Mouse (Mus musculus): ENCODE results near the gene Rad51d. TPM values are rescaled to one million over a fixed set of nuclear protein-coding genes. Genes with fewer than 3 reads are reported as not detected.

The Rad51d gene
- polyA plus RNA-seq, 1 experiment: 9.1 TPM

- H3K27me3 ChIP-seq (ENCODE audit: control insufficient read depth, insufficient read depth, insufficient read length): no peaks in the 10 kb centered on the region
- no peak overlapping the region for H3ac ChIP-seq (ENCODE audit: control insufficient read depth, insufficient read length)
- TF ChIP-seq MAX (IDR thresholded peaks at IDR 0.05; ENCODE audit: low read depth) (no peak), MYOG (IDR thresholded peaks at IDR 0.05; ENCODE audit: control insufficient read depth in 1 of 3, insufficient read depth in 1 of 3, insufficient read length in 2 of 3, low read depth in 2 of 3) (no peak), SRF (IDR thresholded peaks at IDR 0.05; ENCODE audit: control insufficient read depth, insufficient read length, low read depth) (no peak), E2F4 (IDR thresholded peaks at IDR 0.05; ENCODE audit: insufficient read depth) (no peak), CEBPB (IDR thresholded peaks at IDR 0.05; ENCODE audit: insufficient read depth, poor library complexity, severe bottlenecking) (no peak), POLR2AphosphoS2 (IDR thresholded peaks at IDR 0.05; ENCODE audit: insufficient read length, low read depth) (no peak), MYOD1 (IDR thresholded peaks at IDR 0.05; ENCODE audit: control insufficient read depth in 1 of 3, insufficient read length in 2 of 3, low read depth in 2 of 3) (no peak), USF1 (IDR thresholded peaks at IDR 0.05; ENCODE audit: low read depth) (no peak), TCF12 (IDR thresholded peaks at IDR 0.05; ENCODE audit: insufficient read depth, poor library complexity, severe bottlenecking) (no peak)
- no peaks in the 10 kb centered on the region for H3K79me2 ChIP-seq (ENCODE audit: control insufficient read depth, insufficient read depth)
- H3K36me3 ChIP-seq (ENCODE audit: control insufficient read depth, insufficient read depth): no peaks in the 10 kb centered on the region
- H3K4me3 ChIP-seq: no peak overlapping the region
- no peak overlapping the region for H3K4me2 ChIP-seq (ENCODE audit: low read depth)
Measured at GRCm38 (mm10) chr11:82852540-82852939, 37.9 kb downstream of the Rad51d start.

DNA sequence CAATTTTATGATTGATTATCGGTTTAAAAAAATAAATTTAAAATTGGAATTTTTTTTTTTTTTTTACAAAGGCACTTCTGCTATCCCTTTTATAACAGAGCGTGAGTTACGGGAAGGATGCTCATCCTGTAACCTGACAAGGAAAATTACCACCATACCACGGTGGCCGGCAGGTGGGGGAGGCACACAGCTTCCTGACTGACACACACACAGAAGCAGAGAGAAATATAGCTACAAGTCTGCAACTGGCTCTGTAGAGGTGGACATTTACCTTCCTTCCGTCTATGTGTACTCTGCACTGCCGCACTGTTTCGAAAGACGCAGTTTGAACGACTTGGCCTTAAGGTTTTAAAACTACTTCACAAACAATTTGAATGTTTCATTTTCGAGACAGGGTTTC lies 38.3 kb downstream of the Rad51d start:
- Histone ChIP-seq H3ac (ENCODE audit: control insufficient read depth, insufficient read length) (no peak overlapping the region), H3K4me2 (ENCODE audit: low read depth) (no peak overlapping the region), H3K36me3 (ENCODE audit: control insufficient read depth, insufficient read depth) (no peaks in the 10 kb centered on the region), H3K4me3 (no peak overlapping the region), H3K27me3 (ENCODE audit: control insufficient read depth, insufficient read depth, insufficient read length) (no peaks in the 10 kb centered on the region), H3K79me2 (ENCODE audit: control insufficient read depth, insufficient read depth) (no peaks in the 10 kb centered on the region)
- no peak for TF ChIP-seq CEBPB (IDR thresholded peaks at IDR 0.05; ENCODE audit: insufficient read depth, poor library complexity, severe bottlenecking)
- no peak for TF ChIP-seq TCF12 (IDR thresholded peaks at IDR 0.05; ENCODE audit: insufficient read depth, poor library complexity, severe bottlenecking)
- TF ChIP-seq POLR2AphosphoS2 (IDR thresholded peaks at IDR 0.05; ENCODE audit: insufficient read length, low read depth): no peak
- TF ChIP-seq TCF3 (IDR thresholded peaks at IDR 0.05; ENCODE audit: insufficient read length, low read depth): no peak
- TF ChIP-seq MYOG (IDR thresholded peaks at IDR 0.05; ENCODE audit: control insufficient read depth in 1 of 3, insufficient read depth in 1 of 3, insufficient read length in 2 of 3, low read depth in 2 of 3): no peak
- no peak for TF ChIP-seq REST (IDR thresholded peaks at IDR 0.05; ENCODE audit: insufficient read depth, insufficient read length)
- TF ChIP-seq SRF (IDR thresholded peaks at IDR 0.05; ENCODE audit: control insufficient read depth, insufficient read length, low read depth): no peak

DNA sequence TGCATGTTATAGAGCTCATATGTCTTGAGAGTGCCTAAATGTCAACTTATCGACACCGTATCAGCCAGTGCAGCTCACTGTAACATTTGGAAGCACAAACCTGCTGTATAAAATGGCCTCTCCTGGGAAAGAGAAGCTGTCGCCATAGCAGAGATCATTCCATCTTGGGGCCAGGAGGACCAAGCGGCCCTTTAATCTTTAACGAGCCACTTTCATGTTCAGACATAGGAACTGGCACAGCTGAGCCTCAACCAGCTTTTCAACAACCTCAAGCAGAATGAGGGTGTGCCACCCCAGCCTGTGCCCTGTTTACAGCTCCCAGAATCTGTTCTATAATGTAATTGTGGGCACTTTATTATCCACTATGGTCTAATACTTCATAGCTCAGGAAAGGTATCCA lies 40.2 kb downstream of the Rad51d start:
- Histone ChIP-seq H3ac (ENCODE audit: control insufficient read depth, insufficient read length) (no peak overlapping the region), H3K4me2 (ENCODE audit: low read depth) (no peak overlapping the region), H3K27me3 (ENCODE audit: control insufficient read depth, insufficient read depth, insufficient read length) (no peaks in the 10 kb centered on the region), H3K79me2 (ENCODE audit: control insufficient read depth, insufficient read depth) (no peaks in the 10 kb centered on the region), H3K36me3 (ENCODE audit: control insufficient read depth, insufficient read depth) (no peaks in the 10 kb centered on the region), H3K4me3 (no peak overlapping the region)
- no peak for TF ChIP-seq E2F4 (IDR thresholded peaks at IDR 0.05; ENCODE audit: insufficient read depth)
- no peak for TF ChIP-seq TCF12 (IDR thresholded peaks at IDR 0.05; ENCODE audit: insufficient read depth, poor library complexity, severe bottlenecking)
- TF ChIP-seq TCF3 (IDR thresholded peaks at IDR 0.05; ENCODE audit: insufficient read length, low read depth): no peak

DNA sequence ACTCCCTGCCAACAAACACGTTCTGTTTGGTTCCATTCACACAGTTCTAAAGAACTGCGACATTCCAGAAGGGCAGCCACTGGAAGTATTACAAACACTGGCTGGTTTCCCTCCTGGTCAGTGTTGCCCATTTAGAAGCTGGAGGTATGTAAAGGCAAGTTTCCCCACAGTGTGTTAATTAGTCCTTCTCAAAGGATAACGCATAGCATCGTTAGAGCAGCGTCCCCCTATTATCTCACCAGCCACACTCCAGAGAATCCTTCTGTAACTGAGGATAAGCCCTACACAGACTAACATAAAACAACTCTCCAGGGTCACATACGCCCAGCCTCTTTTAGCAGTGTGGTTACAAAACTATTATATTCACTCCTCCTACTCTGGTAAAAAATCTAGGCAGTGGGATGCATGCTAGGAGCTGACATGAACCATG lies 42.8 kb downstream of the Rad51d start:
- H3K4me2 ChIP-seq (ENCODE audit: low read depth): no peak overlapping the region
- no peaks in the 10 kb centered on the region for H3K27me3 ChIP-seq (ENCODE audit: control insufficient read depth, insufficient read depth, insufficient read length)
- TF ChIP-seq POLR2AphosphoS2 (IDR thresholded peaks at IDR 0.05; ENCODE audit: insufficient read length, low read depth) (no peak), POLR2A (IDR thresholded peaks at IDR 0.05; ENCODE audit: insufficient read length, low read depth) (no peak), SRF (IDR thresholded peaks at IDR 0.05; ENCODE audit: control insufficient read depth, insufficient read length, low read depth) (no peak), MYOG (IDR thresholded peaks at IDR 0.05; ENCODE audit: control insufficient read depth in 1 of 3, insufficient read depth in 1 of 3, insufficient read length in 2 of 3, low read depth in 2 of 3) (no peak), TCF12 (IDR thresholded peaks at IDR 0.05; ENCODE audit: insufficient read depth, poor library complexity, severe bottlenecking) (no peak), USF1 (IDR thresholded peaks at IDR 0.05; ENCODE audit: low read depth) (no peak), MAX (IDR thresholded peaks at IDR 0.05; ENCODE audit: low read depth) (no peak), TCF3 (IDR thresholded peaks at IDR 0.05; ENCODE audit: insufficient read length, low read depth) (no peak)
- no peak overlapping the region for H3ac ChIP-seq (ENCODE audit: control insufficient read depth, insufficient read length)
- no peak overlapping the region for H3K4me3 ChIP-seq
- H3K36me3 ChIP-seq (ENCODE audit: control insufficient read depth, insufficient read depth): no peaks in the 10 kb centered on the region
- no peaks in the 10 kb centered on the region for H3K79me2 ChIP-seq (ENCODE audit: control insufficient read depth, insufficient read depth)

- no peaks in the 10 kb centered on the region for H3K79me2 ChIP-seq (ENCODE audit: control insufficient read depth, insufficient read depth)
- no peaks in the 10 kb centered on the region for H3K27me3 ChIP-seq (ENCODE audit: control insufficient read depth, insufficient read depth, insufficient read length)
- H3K4me2 ChIP-seq (ENCODE audit: low read depth): no peak overlapping the region
- TF ChIP-seq SRF (IDR thresholded peaks at IDR 0.05; ENCODE audit: control insufficient read depth, insufficient read length, low read depth) (no peak), REST (IDR thresholded peaks at IDR 0.05; ENCODE audit: insufficient read depth, insufficient read length) (no peak), TCF3 (IDR thresholded peaks at IDR 0.05; ENCODE audit: insufficient read length, low read depth) (no peak), POLR2AphosphoS2 (IDR thresholded peaks at IDR 0.05; ENCODE audit: insufficient read length, low read depth) (no peak), E2F4 (IDR thresholded peaks at IDR 0.05; ENCODE audit: insufficient read depth) (no peak), MYOG (IDR thresholded peaks at IDR 0.05; ENCODE audit: control insufficient read depth in 1 of 3, insufficient read depth in 1 of 3, insufficient read length in 2 of 3, low read depth in 2 of 3) (no peak), CEBPB (IDR thresholded peaks at IDR 0.05; ENCODE audit: insufficient read depth, poor library complexity, severe bottlenecking) (no peak)
- H3K4me3 ChIP-seq: no peak overlapping the region
- no peak overlapping the region for H3ac ChIP-seq (ENCODE audit: control insufficient read depth, insufficient read length)
- H3K36me3 ChIP-seq (ENCODE audit: control insufficient read depth, insufficient read depth): no peaks in the 10 kb centered on the region
Measured at GRCm38 (mm10) chr11:82846938-82847337, 43.5 kb downstream of the Rad51d start.

Measured in myocyte (in vitro differentiated cells).